Mouse (Mus musculus) ES-E14 (cell line): ENCODE data around the gene Fkbp6.

ENCODE experiments used
- CHD2 ChIP-seq: IDR thresholded peaks from 2 replicates; pipeline ENCODE4 v1.6.1; 2014; ENCODE audit warnings: mild to moderate bottlenecking, low read depth, low read length, inconsistent platforms
- HCFC1 ChIP-seq: IDR thresholded peaks from 2 replicates; pipeline ENCODE4 v1.6.1; 2012; ENCODE audit warnings: low read length, inconsistent platforms, borderline replicate concordance; ENCODE audit not compliant: insufficient read depth
- MAFK ChIP-seq: IDR thresholded peaks from 2 replicates; pipeline ENCODE4 v1.6.1; 2014; ENCODE audit warnings: mild to moderate bottlenecking, low read depth, low read length, inconsistent platforms; ENCODE audit not compliant: insufficient read depth
- ZC3H11A ChIP-seq: IDR thresholded peaks from 2 replicates; pipeline ENCODE4 v1.6.1; 2012; ENCODE audit warnings: low read depth, mild to moderate bottlenecking, inconsistent platforms, low read length, borderline replicate concordance
- ZNF384 ChIP-seq: IDR thresholded peaks from 2 replicates; pipeline ENCODE4 v1.6.1; 2012; ENCODE audit warnings: low read depth, low read length, inconsistent platforms

GRCm38 (mm10) chr5:135286926-135287325, 62.9 kb downstream of the Fkbp6 start:
- no peak for TF ChIP-seq HCFC1
- no peak for TF ChIP-seq ZNF384
- no peak for TF ChIP-seq CHD2
- TF ChIP-seq MAFK, result no peak
- no peak for TF ChIP-seq ZC3H11A
